In genomic region chr11:77857089-77857488, GRCm38 (mm10) we compare ENCODE assay signal across 27 mouse cellular contexts. TPM values are rescaled to one million over a fixed set of nuclear protein-coding genes. Genes with fewer than 3 reads are reported as not detected.
DNase-seq lines count a peak whose midpoint lies in the region; ATAC-seq lines count a peak whose summit lies in the region.
"Had no signal": no experiment of that assay in that cellular context is flagged by ENCODE, and none has a peak within 500 bp of the region (broad histone marks: within the 10 kb centered on the region; RNA-seq: fewer than 3 reads in every experiment).

No protein-coding gene starts in this region.

- ATAC-seq in hindbrain, embryonic 12.5 days (ENCODE audit: low FRiP score) = no peak
- ATAC-seq in neural tube, embryonic 12.5 days (ENCODE audit: low FRiP score, low read depth) = no peak
- ATAC-seq in neural tube, embryonic 13.5 days (ENCODE audit: low read depth) = no peak

- no peak overlapping the region for H3K9ac ChIP-seq in hindbrain, embryonic 12.5 days
- H3K9ac ChIP-seq in neural tube, embryonic 12.5 days = no peak overlapping the region
- H3K9ac ChIP-seq in neural tube, embryonic 13.5 days = no peak overlapping the region
- H3K9ac ChIP-seq: embryonic facial prominence, embryonic 15.5 days; kidney, embryonic 15.5 days; limb, embryonic 13.5 days; lung, embryonic 15.5 days; midbrain, embryonic 12.5 days had no signal

- H3K27me3 ChIP-seq in hindbrain, embryonic 12.5 days = peaks cover 49% of the 10 kb centered on the region
- H3K27me3 ChIP-seq in hindbrain, embryonic 10.5 days (ENCODE audit: insufficient read depth, poor library complexity, severe bottlenecking) = peaks cover 58% of the 10 kb centered on the region
- peaks cover 58% of the 10 kb centered on the region for H3K27me3 ChIP-seq in neural tube, embryonic 12.5 days (replicated peaks)
- H3K27me3 ChIP-seq in neural tube, embryonic 13.5 days = peaks cover 64% of the 10 kb centered on the region
- H3K27me3 ChIP-seq: embryonic facial prominence, embryonic 15.5 days; lung, embryonic 15.5 days had no signal

- peaks cover 45% of the 10 kb centered on the region for H3K36me3 ChIP-seq in hindbrain, embryonic 12.5 days
- H3K36me3 ChIP-seq in hindbrain, embryonic 10.5 days = peaks cover 76% of the 10 kb centered on the region
- peaks cover 52% of the 10 kb centered on the region for H3K36me3 ChIP-seq in neural tube, embryonic 12.5 days
- peaks cover 58% of the 10 kb centered on the region for H3K36me3 ChIP-seq in neural tube, embryonic 13.5 days

- peaks cover 69% of the 10 kb centered on the region for H3K4me1 ChIP-seq in hindbrain, embryonic 12.5 days
- peaks cover 62% of the 10 kb centered on the region for H3K4me1 ChIP-seq in hindbrain, embryonic 10.5 days (replicated peaks)
- peaks cover 63% of the 10 kb centered on the region for H3K4me1 ChIP-seq in neural tube, embryonic 12.5 days
- peaks cover 91% of the 10 kb centered on the region for H3K4me1 ChIP-seq in neural tube, embryonic 13.5 days (replicated peaks)

- DNase-seq in hindbrain, embryonic 10.5 days (ENCODE audit: low spot score) = no peak
- no peak for DNase-seq in neural tube, embryonic 10.5 days (ENCODE audit: extremely low spot score, low spot score)
- no peak for DNase-seq in heart, adult 8-10 months (ENCODE audit: low spot score)
- DNase-seq: adrenal gland, postnatal 25 days; B cell, adult 2 months; cerebellum, adult 18-20 months; gastrocnemius, postnatal 25 days; heart, postnatal 4 days; kidney, adult 18-20 months; kidney, postnatal 25 days; lung, postnatal 36 days; retina, postnatal 1 day; right cerebral cortex, postnatal 14 days; thymus, postnatal 4 days had no signal

- H3K9me3 ChIP-seq in hindbrain, embryonic 12.5 days (replicated peaks) = no peaks in the 10 kb centered on the region
- H3K9me3 ChIP-seq in hindbrain, embryonic 10.5 days = no peaks in the 10 kb centered on the region
- no peaks in the 10 kb centered on the region for H3K9me3 ChIP-seq in neural tube, embryonic 12.5 days
- no peaks in the 10 kb centered on the region for H3K9me3 ChIP-seq in neural tube, embryonic 13.5 days
- H3K9me3 ChIP-seq: embryonic facial prominence, embryonic 10.5 days; embryonic facial prominence, embryonic 15.5 days; kidney, embryonic 15.5 days; limb, embryonic 13.5 days; lung, embryonic 15.5 days; midbrain, embryonic 12.5 days had no signal

- H3K4me3 ChIP-seq in hindbrain, embryonic 12.5 days = no peak overlapping the region
- no peak overlapping the region for H3K4me3 ChIP-seq in hindbrain, embryonic 10.5 days
- H3K4me3 ChIP-seq in neural tube, embryonic 12.5 days = no peak overlapping the region
- no peak overlapping the region for H3K4me3 ChIP-seq in neural tube, embryonic 13.5 days
- H3K4me3 ChIP-seq: embryonic facial prominence, embryonic 10.5 days; embryonic facial prominence, embryonic 15.5 days; kidney, embryonic 15.5 days; limb, embryonic 13.5 days; lung, embryonic 15.5 days; midbrain, embryonic 12.5 days had no signal

- H3K4me2 ChIP-seq in hindbrain, embryonic 12.5 days (replicated peaks) = no peak overlapping the region
- H3K4me2 ChIP-seq in neural tube, embryonic 12.5 days (replicated peaks) = 0 out of 2 replicates have a peak overlapping the region, but pooled peaks have one; percentile 1
- H3K4me2 ChIP-seq in neural tube, embryonic 13.5 days = no peak overlapping the region
- H3K4me2 ChIP-seq: embryonic facial prominence, embryonic 15.5 days; heart, embryonic 11.5 days; kidney, embryonic 15.5 days; limb, embryonic 13.5 days; liver, embryonic 11.5 days; lung, embryonic 15.5 days; midbrain, embryonic 12.5 days had no signal

- 77% methylated on average over 6 of the region's 6 CpGs for WGBS in hindbrain, embryonic 12.5 days
- WGBS in hindbrain, embryonic 10.5 days = 89% methylated on average over 6 of the region's 6 CpGs
- WGBS in neural tube, embryonic 12.5 days = 72% methylated on average over 6 of the region's 6 CpGs
- WGBS in neural tube, embryonic 13.5 days = 67% methylated on average over 6 of the region's 6 CpGs

- peak overlapping the region; percentile 62 for H3K27ac ChIP-seq in hindbrain, embryonic 12.5 days
- H3K27ac ChIP-seq in hindbrain, embryonic 10.5 days = no peak overlapping the region
- H3K27ac ChIP-seq in neural tube, embryonic 12.5 days = peak overlapping the region; percentile 65; the same call in 1 of the 2 replicates
- H3K27ac ChIP-seq in neural tube, embryonic 13.5 days (replicated peaks) = peak overlapping the region; percentile 91
- H3K27ac ChIP-seq: embryonic facial prominence, embryonic 10.5 days; embryonic facial prominence, embryonic 15.5 days; kidney, embryonic 15.5 days; limb, embryonic 13.5 days; lung, embryonic 15.5 days had no signal

RNA-seq across cellular contexts. Expression of gene Pipox, which starts 36.8 kb away (rescaled TPM):
- 5.0 and 7.1 TPM in 2 replicates for polyA plus RNA-seq in hindbrain, embryonic 12.5 days (2016; fragmentation: Nextera tagmentation; extraction: Ambion mirVana)
- 7.3 and 13.1 TPM in 2 replicates for polyA plus RNA-seq in hindbrain, embryonic 10.5 days (2016; fragmentation: Nextera tagmentation; extraction: Ambion mirVana)
- polyA plus RNA-seq in neural tube, embryonic 12.5 days (2016; fragmentation: Nextera tagmentation; extraction: Ambion mirVana) = 2.7 and 4.7 TPM in 2 replicates
- 4.1 and 6.1 TPM in 2 replicates for polyA plus RNA-seq in neural tube, embryonic 13.5 days (2015; fragmentation: Nextera tagmentation; extraction: Ambion mirVana)
- under 1 TPM; 0.43 to 0.82 (median 0.59) TPM for total RNA-seq in heart, adult 8-10 months (2022)
- total RNA-seq: gastrocnemius, adult 18-20 months; megakaryocyte, adult 5-6 weeks had no signal
